Mouse (Mus musculus) ES-E14 (cell line): Measurements from ENCODE around the gene Cdyl. TPM values are rescaled to one million over a fixed set of nuclear protein-coding genes. Genes with fewer than 3 reads are reported as not detected.

ENCODE experiments used
- DNase-seq: peaks from one replicate; pipeline ENCODE4 v3.0.0-alpha.2; 2013; ENCODE audit warnings: low read depth, low spot score
- H3K27ac ChIP-seq: 2 replicates; pipeline ENCODE4 v1.5.1; 2012; ENCODE audit warnings: low read depth, mild to moderate bottlenecking, low read length, moderate library complexity, mixed read lengths; ENCODE audit not compliant: poor library complexity, insufficient read depth, severe bottlenecking
- H3K36me3 ChIP-seq: 2 replicates; pipeline ENCODE4 v1.6.1; 2012; ENCODE audit warnings: mild to moderate bottlenecking, low read length, moderate library complexity, mixed read lengths; ENCODE audit not compliant: control insufficient read depth, poor library complexity, insufficient read depth, severe bottlenecking
- H3K4me1 ChIP-seq, 2 experiments: fragments of 150-350 bp in 1 of 2; sonication (generic) in 1 of 2; 2 replicates each; pipeline ENCODE4 v1.6.1; 2012; ENCODE audit warnings: low read length in 2 of 2, mild to moderate bottlenecking in 1 of 2, mixed read lengths in 1 of 2; ENCODE audit not compliant: control insufficient read depth in 2 of 2, insufficient read depth in 2 of 2, poor library complexity in 1 of 2
- H3K4me3 ChIP-seq, 2 experiments: fragments of 150-350 bp in 1 of 2; sonication (generic) in 1 of 2; 2 replicates each; pipeline ENCODE4 v1.5.1; 2012; ENCODE audit warnings: low read length in 2 of 2, low read depth in 1 of 2, mild to moderate bottlenecking in 1 of 2, mixed read lengths in 1 of 2; ENCODE audit not compliant: insufficient read depth in 1 of 2, poor library complexity in 1 of 2, severe bottlenecking in 1 of 2
- H3K9ac ChIP-seq: 2 replicates; pipeline ENCODE4 v1.6.1; 2012; ENCODE audit warnings: low read depth, mild to moderate bottlenecking, low read length, mixed read lengths; ENCODE audit not compliant: poor library complexity, insufficient read depth, severe bottlenecking
- H3K9me3 ChIP-seq: fragments of 150-350 bp; sonication (generic); 2 replicates; pipeline ENCODE4 v1.6.1; 2012; ENCODE audit warnings: low read depth, mild to moderate bottlenecking, low read length; ENCODE audit not compliant: control insufficient read depth, insufficient read depth
- CHD2 ChIP-seq: IDR thresholded peaks from 2 replicates; pipeline ENCODE4 v1.6.1; 2014; ENCODE audit warnings: mild to moderate bottlenecking, low read depth, low read length, inconsistent platforms
- HCFC1 ChIP-seq: IDR thresholded peaks from 2 replicates; pipeline ENCODE4 v1.6.1; 2012; ENCODE audit warnings: low read length, inconsistent platforms, borderline replicate concordance; ENCODE audit not compliant: insufficient read depth
- MAFK ChIP-seq: IDR thresholded peaks from 2 replicates; pipeline ENCODE4 v1.6.1; 2014; ENCODE audit warnings: mild to moderate bottlenecking, low read depth, low read length, inconsistent platforms; ENCODE audit not compliant: insufficient read depth
- ZC3H11A ChIP-seq: IDR thresholded peaks from 2 replicates; pipeline ENCODE4 v1.6.1; 2012; ENCODE audit warnings: low read depth, mild to moderate bottlenecking, inconsistent platforms, low read length, borderline replicate concordance
- ZNF384 ChIP-seq: IDR thresholded peaks from 2 replicates; pipeline ENCODE4 v1.6.1; 2012; ENCODE audit warnings: low read depth, low read length, inconsistent platforms
- in situ Hi-C, 2 experiments: fragments of 600-800 bp; cut with MboI; formaldehyde crosslinking; loops; one replicate each; pipeline ENCODE4 v1.15.1; 2025; ENCODE audit warnings: low sequenced_read_pairs in 2 of 2, inconsistent platforms in 1 of 2; ENCODE audit not compliant: unreplicated experiment in 2 of 2
- total RNA-seq: library from RNA; depleted of rRNA; stranded (reverse); fragments of 300-350 nt; gene quantifications from 2 replicates; pipeline ENCODE4 v1.2.3, GENCODE M21; 2012

Gene Cdyl
- total RNA-seq, 1 experiment, result 20.3 TPM

DNA sequence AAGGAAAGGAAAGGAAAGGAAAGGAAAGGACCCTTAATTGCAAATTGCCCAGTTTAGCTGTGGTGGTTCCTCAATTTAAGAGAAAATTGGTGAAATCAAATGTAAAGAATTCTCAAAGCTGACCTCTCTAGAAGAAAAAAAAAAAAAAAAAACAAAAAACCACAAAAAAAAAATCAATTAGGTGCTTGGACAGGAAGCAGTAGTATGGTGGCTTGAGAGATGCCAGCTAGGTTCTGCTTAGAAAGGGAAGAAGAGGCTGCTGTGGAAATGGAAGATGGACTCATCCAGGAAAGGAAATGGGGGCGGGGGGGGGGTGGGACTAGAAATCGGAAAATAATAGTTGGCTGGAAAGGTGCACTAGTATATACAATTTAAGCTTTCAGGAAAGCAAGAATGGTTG is 77.9 kb downstream of the Cdyl start:
- peak overlapping the region in 1 of 2 experiments; percentile 29; a peak in 2 of 4 replicates for H3K4me3 ChIP-seq
- H3K9ac ChIP-seq, result no peak overlapping the region
- no peaks in the 10 kb centered on the region for H3K36me3 ChIP-seq
- no peaks in the 10 kb centered on the region for H3K9me3 ChIP-seq
- TF ChIP-seq MAFK (no peak), ZNF384 (no peak), CHD2 (no peak), HCFC1 (no peak), ZC3H11A (no peak)
- in situ Hi-C loops, result no loop called here
- no peak for DNase-seq
- peak overlapping the region; percentile 82; the same call in 1 of the 2 replicates for H3K27ac ChIP-seq
- H3K4me1 ChIP-seq, result peaks cover 0 to 3% of the 10 kb centered on the region in 2 experiments; a peak in 1 of 4 replicates

DNA sequence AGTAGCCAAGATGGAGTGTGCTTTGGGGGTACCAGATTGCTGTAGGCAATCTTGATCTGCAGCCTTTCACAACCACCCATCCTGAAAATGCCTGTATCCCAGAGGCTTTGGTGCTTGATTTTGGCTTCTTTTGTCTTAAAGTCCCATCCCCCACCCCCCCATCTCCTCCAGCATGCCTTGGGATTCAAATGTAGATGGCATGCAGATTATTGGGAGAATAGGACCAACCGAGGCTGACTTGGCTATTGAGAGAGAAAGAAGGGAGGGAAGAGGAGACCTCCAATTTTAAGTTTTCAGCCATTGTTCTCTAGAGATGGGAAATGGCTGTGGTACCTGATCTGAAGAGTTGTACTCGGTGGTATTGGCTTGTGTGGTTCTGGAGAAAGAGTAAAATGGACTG is 78.6 kb downstream of the Cdyl start:
- peak; percentile 89 for DNase-seq
- peak overlapping the region; percentile 75; the same call in 1 of the 2 replicates for H3K9ac ChIP-seq
- peak overlapping the region; percentile 74 to 84 for H3K4me3 ChIP-seq
- H3K4me1 ChIP-seq, result peaks cover 3 to 5% of the 10 kb centered on the region in 2 experiments; a peak in 3 of 4 replicates
- H3K36me3 ChIP-seq, result no peaks in the 10 kb centered on the region
- TF ChIP-seq MAFK, result no peak
- TF ChIP-seq CHD2, result peak; percentile 81
- H3K27ac ChIP-seq, result peak overlapping the region; percentile 87; the same call in 1 of the 2 replicates
- in situ Hi-C loops, result no loop called here
- H3K9me3 ChIP-seq, result no peaks in the 10 kb centered on the region

DNA sequence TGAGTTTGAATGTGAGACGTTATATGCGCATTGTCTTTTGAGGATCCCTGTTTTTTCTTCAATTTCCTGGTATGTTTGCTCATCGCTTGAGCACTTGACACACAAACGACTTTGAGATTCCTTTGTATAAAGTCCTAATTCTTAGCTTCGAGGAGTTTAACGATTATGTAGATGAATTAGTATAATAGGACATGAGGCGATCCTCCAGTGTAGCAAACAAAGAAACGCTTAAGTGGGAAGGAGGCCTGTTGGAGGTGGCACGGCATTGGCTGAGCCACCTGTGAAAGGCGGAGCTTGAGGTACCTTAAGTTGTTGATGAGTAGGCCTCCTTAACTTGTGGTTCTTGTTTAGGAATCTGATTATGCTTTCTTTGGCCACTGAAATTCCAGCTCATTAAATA is 79.8 kb downstream of the Cdyl start:
- H3K4me3 ChIP-seq, result peak overlapping the region; percentile 74 to 84
- no peaks in the 10 kb centered on the region for H3K9me3 ChIP-seq
- TF ChIP-seq HCFC1 (no peak), MAFK (no peak), ZNF384 (peak; percentile 24; the same call in 1 of the 2 replicates)
- peak overlapping the region; percentile 76; the same call in 1 of the 2 replicates for H3K9ac ChIP-seq
- peaks cover 5% of the 10 kb centered on the region in 2 experiments; a peak in 3 of 4 replicates for H3K4me1 ChIP-seq
- in situ Hi-C loops, result no loop called here
- DNase-seq, result peak; percentile 61
- H3K36me3 ChIP-seq, result no peaks in the 10 kb centered on the region
- peak overlapping the region; percentile 87; the same call in 1 of the 2 replicates for H3K27ac ChIP-seq

DNA sequence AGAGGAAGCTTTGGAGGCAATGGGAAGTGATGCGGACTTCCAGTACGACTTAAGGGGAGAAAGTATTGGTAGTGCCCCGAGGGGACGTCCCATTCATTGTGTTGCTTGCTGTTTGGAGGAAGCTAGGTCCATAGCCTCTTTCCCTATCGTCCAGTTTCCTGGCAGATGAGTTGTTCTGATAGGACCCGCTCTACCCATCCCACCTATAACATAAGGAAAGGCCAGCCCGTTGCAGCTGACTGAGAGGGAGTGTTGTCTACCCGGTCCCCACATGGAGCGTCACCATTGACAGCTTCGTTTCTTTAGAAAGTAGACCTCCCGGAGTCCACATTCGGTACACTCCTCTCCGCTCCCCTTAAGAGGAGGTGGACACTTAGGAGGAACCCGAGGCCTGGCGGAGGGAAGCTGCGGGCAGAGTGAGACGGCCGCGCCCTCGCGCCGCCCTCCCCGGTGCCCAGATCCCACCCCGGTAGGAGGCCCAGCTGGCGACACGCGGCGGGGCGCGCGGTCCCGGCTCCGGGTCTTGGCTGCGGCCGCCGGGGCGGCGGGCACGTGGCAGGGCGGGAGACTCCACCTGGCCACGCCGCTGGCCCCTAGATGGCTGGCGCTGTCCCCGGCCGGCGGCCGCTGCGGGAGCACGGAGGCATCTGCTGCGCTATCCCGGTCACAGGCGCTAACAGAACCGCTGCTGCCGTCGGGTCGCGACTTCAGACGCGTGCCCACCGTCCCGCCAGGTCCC is 80.8 kb downstream of the Cdyl start:
- Histone ChIP-seq H3K9ac (peak overlapping the region; percentile 76), H3K36me3 (no peaks in the 10 kb centered on the region), H3K9me3 (no peaks in the 10 kb centered on the region), H3K4me1 (peaks cover 5% of the 10 kb centered on the region in 2 experiments; a peak in 3 of 4 replicates), H3K4me3 (peak overlapping the region; percentile 74 to 84), H3K27ac (peak overlapping the region; percentile 6; the same call in 1 of the 2 replicates)
- DNase-seq, result no peak
- in situ Hi-C loops, result no loop called here
- TF ChIP-seq HCFC1, result 0 out of 2 replicates have a peak, but pooled peaks have one; percentile 20
- TF ChIP-seq ZNF384, result no peak
